Mouse (Mus musculus) c-Kit-positive CD71-positive TER-119-negative erythroid progenitor cells, embryonic 14.5 days (primary cell): ENCODE results near the gene Bptf.
"Not testable (repeated sequence)": the region's sequence is repeated elsewhere in the genome, so short reads cannot be mapped to it uniquely, and the experiment has no call there.

Source experiments
- DNase-seq: peaks from one replicate; pipeline ENCODE4 v3.0.0-alpha.2; 2013; ENCODE audit warnings: low read depth

The Bptf gene

DNA sequence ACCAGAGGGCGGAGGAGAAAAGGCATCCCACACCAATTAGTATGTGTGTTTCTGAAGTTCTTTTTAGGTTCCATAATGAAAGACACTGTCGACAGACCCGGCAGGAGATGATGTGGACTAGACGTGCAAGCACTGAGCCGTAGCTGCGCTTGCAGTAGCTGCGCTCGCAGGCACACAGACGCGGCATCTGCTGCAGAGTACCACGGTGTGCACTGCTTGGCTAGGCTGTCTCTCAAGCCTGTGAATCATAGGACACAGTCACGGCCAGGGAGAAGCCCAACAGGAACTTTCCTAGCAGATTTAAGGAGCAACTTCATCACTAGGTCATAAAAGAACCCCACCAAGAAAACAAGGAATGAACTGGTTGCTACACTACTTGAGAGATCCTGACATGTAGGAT lies 14.1 kb downstream of the Bptf start:
- no peak for DNase-seq

GRCm38 (mm10) chr11:107113881-107114557 lies 17.9 kb downstream of the Bptf start:
- no peak for DNase-seq

DNA sequence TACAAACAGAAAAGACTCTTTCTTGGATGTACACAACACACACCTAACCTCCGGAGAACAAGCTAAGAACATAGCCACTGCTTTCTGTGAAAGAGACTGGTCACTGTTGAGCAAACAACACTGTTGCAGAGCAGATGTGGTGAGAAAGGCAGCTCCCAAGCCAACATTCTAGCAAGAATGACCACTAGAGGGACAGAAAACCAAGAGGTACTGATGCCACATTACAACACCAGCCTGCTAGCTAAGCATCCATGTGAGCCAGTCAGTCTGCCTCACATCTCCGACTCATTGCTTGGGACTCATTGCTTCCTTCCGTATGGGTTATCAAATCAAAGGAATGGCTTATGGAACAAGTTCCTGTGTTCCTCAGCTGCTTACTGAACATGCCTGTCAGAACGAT lies 18.8 kb downstream of the Bptf start:
- DNase-seq: no peak

DNA sequence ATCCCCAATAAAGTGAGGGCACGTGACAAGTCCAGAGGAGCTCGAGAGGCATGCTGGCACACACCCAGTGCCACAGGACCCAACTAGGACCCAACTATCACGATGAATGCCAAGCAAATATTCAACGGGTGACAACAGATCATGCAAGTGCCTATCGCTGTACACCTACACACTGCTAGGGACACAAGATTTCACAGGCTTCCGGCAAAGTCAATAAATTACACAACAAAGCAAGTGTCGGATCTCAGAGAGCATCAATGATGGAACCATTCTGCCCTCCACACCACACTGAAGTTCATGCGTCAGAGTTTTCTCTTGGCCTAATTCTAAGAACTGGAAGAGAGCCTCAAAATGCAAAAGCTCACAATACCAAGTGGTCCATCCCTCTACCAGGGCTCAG lies 22.3 kb downstream of the Bptf start:
- DNase-seq: no peak

GRCm38 (mm10) chr11:107108892-107109291 lies 23.0 kb downstream of the Bptf start:
- no peak for DNase-seq

- no peak for DNase-seq
Measured at GRCm38 (mm10) chr11:107107725-107108078, 24.2 kb downstream of the Bptf start.

DNA sequence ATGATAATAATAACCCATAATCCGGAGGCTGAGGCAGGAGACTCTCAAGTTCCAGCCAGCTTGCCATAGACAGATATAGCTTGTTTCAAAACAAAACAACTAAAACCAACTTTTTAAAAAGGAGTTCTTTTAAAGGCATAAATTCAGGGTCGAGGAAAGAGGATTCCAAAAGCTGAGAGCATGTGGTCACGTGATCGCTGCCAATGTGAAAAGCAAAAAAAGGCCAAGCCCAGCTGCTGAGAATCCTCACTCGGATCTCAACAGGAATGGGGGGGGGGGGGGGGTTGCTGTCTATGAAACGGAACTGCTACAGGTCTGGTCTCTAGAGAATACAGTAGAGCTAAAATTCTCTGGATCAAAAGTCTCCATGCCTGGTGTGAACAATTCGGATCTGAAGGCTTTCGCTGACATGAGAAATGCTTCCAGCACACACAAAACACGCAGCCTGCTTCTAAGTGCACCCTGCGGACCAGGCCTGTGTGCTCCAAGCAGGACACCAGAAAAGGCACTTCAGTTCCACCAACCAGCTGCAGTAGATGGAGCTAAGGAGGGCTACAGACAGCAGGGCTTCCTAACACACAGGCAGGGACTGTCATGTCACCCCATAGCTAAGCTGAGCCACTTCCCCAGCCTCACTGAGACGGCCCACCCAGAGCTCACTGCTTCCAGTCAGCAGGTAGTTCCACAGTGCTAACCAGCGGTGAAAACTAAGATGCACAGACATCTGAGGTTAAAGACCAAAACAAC lies 24.8 kb downstream of the Bptf start:
- no peak for DNase-seq

DNA sequence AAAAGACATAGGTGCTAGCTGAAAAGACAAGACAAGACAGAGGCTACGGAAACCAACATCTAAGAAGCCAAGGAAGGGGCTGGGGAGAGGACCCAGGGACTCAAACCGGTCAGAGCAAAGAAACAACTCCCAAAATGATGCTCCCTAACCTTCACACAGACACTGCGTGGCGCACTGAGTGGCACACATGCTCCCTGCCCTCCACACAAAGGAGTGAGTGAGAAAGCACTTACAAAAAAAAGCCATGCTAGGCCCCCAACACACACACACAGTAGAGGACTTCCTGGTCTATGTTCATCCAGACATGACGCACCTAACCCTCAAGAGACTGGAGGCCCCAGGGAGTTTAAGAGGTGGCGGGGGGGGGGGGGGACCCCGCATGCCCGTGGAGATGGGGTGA lies 25.5 kb downstream of the Bptf start:
- no peak for DNase-seq

GRCm38 (mm10) chr11:107105227-107105626 lies 26.7 kb downstream of the Bptf start:
- DNase-seq: peak; percentile 69

DNA sequence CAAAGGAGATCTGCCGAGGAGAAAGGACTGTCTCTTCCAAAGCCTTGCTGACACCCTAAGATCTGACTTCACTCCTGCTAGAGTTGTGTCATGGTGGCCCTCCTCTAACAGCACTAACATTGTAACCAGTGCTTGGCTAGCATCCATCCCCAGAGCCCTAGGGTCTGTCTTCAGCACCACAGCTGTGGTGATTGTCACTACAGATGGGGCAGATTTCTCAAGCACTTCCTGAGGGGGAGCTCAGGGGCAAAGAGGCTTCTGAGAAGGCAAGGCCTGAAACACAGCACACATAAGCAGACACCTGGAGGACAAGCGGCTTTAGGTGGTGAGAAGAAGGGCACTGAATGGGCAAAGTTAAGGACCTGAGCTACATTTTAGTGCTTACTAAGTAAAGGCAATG lies 28.2 kb downstream of the Bptf start:
- DNase-seq: no peak

DNA sequence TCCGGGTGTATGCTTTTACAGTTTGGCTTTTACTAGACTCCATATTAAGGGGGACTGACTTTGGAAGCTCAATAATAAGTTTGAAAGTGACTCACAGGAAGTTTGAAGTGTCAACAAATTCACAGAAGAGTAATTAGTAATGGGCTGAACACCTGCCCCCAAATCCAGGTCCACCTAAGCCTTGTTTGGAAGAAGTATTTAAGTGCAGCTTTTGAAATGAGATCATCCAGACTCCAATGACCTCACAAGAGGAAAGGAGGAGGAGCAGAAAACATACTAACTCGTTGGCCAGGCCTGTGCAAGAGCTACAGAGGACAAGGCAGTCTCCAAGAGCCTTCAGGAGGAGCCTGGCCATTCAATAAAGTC lies 28.7 kb downstream of the Bptf start:
- no peak for DNase-seq

DNA sequence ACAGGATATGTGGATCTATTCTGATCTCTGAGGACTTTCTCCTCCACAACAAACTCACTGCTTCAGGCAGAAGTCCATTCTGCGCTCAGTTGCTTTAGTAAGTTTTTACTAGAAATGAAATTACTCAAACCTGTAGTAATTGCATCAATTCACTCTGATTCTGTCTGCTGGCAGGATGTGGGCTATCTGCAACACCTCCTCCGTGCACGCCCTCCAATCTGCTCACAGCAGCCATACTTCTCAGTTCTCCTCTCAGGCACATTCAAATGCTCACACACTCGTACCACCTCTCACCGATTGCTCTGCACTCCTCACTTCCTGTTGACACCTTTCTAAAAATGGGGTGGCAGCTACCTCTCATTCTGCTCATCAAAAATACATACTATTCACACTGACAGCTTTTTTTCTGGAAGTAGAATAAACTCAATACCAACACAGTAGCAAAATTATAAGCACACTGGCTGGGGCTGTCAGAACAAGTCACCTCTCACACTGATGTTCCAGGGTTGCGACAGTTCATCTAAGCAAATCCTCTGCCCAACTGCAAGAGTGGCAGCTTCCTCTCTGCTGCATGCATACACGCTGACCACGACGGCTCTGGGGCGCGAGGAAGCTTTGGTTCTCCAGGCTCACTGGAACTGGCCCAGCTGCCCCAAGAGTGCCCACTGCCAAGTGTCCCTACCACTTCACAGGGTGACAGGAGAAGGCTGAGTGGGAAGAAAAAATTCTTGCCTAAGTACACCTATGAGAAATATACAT lies 29.3 kb downstream of the Bptf start:
- DNase-seq: no peak

- DNase-seq: no peak
Measured at GRCm38 (mm10) chr11:107096973-107097372, 35.0 kb downstream of the Bptf start.

- no peak for DNase-seq
Measured at GRCm38 (mm10) chr11:107093871-107094270, 38.1 kb downstream of the Bptf start.

DNA sequence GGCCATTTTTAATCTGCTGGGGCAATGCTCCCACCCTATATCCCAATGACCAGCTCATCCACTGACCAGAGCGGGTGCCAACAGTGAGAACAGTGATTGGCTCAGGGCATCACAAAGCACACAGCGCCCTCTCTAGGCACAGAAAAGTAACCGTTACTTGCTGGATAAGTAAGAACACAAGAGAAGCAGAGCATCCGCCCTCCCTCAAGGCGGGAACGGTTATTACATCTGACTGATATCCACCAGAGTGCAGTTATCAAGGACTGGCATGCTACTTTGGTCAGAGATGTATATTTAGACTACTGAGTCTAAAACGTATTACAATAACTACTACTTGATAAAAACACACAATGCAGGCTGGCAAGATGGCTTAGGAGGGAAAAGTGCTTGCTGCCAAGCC lies 39.3 kb downstream of the Bptf start:
- DNase-seq: peak; percentile 70

GRCm38 (mm10) chr11:107085866-107086265 lies 46.1 kb downstream of the Bptf start:
- DNase-seq: no peak

DNA sequence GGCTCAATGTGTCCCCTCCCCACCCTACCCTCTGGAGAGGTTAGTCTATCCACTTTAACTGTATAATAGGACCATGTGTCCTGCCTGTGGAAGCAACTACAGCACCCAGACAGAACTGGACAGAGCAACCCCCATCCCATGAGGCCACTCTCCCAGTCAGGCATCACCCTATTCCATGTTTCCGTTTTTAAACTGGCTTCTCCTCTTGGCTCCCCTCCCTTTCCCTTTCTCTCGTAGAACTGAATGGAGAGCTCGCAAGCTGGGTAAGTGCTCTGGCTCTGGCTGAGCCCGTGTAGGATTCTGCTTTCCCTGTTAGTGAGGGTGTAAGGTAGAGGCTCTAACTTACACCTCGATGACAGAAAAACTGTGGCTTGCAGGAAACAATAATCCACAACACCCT lies 48.4 kb downstream of the Bptf start:
- DNase-seq: no peak

GRCm38 (mm10) chr11:107065216-107065785 lies 66.6 kb downstream of the Bptf start:
- DNase-seq: no peak

GRCm38 (mm10) chr11:107064590-107064989 lies 67.3 kb downstream of the Bptf start:
- no peak for DNase-seq

GRCm38 (mm10) chr11:107063067-107063466 lies 68.9 kb downstream of the Bptf start:
- no peak for DNase-seq

DNA sequence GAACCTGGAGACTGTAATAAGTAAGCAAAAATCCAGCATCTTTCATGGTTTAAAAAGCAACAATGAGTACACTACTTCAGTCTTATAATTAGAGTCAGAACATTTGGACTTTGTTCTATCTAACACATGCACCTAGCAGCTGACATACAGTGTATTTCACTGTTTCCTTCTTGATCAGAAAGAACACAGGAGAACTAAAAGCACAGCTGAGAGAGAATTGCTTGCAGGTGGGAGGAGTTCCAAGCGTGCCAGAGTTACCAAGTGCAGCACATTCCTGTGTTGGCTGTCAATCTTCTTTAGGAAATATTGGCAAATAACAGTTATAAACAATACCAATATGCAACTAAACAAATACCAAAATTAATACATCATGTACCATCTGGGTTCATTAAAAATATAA lies 71.0 kb downstream of the Bptf start:
- DNase-seq: no peak

DNA sequence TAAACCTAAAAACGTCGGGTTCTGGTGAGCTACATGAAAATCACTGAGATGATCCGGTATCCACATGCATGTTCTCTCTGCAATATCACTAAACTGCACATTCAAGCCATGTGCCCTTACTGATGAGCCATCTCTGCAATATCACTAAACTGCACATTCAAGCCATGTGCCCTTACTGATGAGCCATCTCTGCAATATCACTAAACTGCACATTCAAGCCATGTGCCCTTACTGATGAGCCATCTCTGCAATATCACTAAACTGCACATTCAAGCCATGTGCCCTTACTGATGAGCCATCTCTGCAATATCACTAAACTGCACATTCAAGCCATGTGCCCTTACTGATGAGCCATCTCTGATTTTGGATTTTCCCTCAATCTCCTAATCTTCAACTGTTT lies 72.3 kb downstream of the Bptf start:
- DNase-seq: not testable (repeated sequence)

GRCm38 (mm10) chr11:107057391-107057790 lies 74.5 kb downstream of the Bptf start:
- no peak for DNase-seq
